ENCODE assay signal across 33 mouse cellular contexts in genomic region chr5:115070457-115070856, GRCm38 (mm10). TPM values are rescaled to one million over a fixed set of nuclear protein-coding genes. Genes with fewer than 3 reads are reported as not detected.
A peak's percentile ranks its signal among the peaks of the same experiment; 100 is the strongest.
DNase-seq lines count a peak whose midpoint lies in the region; ATAC-seq and TF ChIP-seq lines count a peak whose summit lies in the region.
"Had no signal": no experiment of that assay in that cellular context is flagged by ENCODE, and none has a peak within 500 bp of the region (broad histone marks: within the 10 kb centered on the region; RNA-seq: fewer than 3 reads in every experiment).

No protein-coding gene starts in this region.

- 95% methylated on average over 2 of the region's 2 CpGs for WGBS in heart, embryonic 12.5 days
- WGBS in liver, embryonic 16.5 days (ENCODE audit: insufficient replicate concordance): 74% methylated on average over 2 of the region's 2 CpGs
- WGBS in hindbrain, embryonic 12.5 days: 96% methylated on average over 2 of the region's 2 CpGs

- H3K4me1 ChIP-seq in heart, embryonic 12.5 days (replicated peaks): peaks cover 70% of the 10 kb centered on the region
- H3K4me1 ChIP-seq in MEL (ENCODE audit: control insufficient read depth in 1 of 2, insufficient read depth in 2 of 2, low read length in 2 of 2): peaks cover 29 to 72% of the 10 kb centered on the region in 2 experiments
- H3K4me1 ChIP-seq in liver, embryonic 16.5 days (ENCODE audit: control insufficient read depth, low read depth, low read length): peaks cover 83% of the 10 kb centered on the region
- peaks cover 5% of the 10 kb centered on the region; the same call in 1 of the 2 replicates for H3K4me1 ChIP-seq in hindbrain, embryonic 12.5 days

- DNase-seq in heart, postnatal 10 days: no peak
- peak; percentile 52 for DNase-seq in MEL (ENCODE audit: low read depth, low spot score)
- peak; percentile 74 for DNase-seq in liver
- DNase-seq in lung, adult 18-20 months: no peak
- DNase-seq: adrenal gland, adult 2 months; cerebellum, adult 8-10 months; cerebellum, postnatal 36 days; embryo, embryonic 11 days; gastrocnemius, postnatal 14 days; heart, adult 11 months; kidney, postnatal 4 days; layer of hippocampus, adult 9-11 months; right cerebral cortex, adult 18-20 months; right cerebral cortex, postnatal 4 days; thymus, adult 2 months had no signal

- no peak for TF ChIP-seq EP300 in MEL (IDR thresholded peaks at IDR 0.05; ENCODE audit: low read depth in 1 of 2, low read length in 2 of 2)

- peaks cover 9% of the 10 kb centered on the region for H3K36me3 ChIP-seq in heart, embryonic 12.5 days
- H3K36me3 ChIP-seq in MEL (ENCODE audit: control insufficient read depth in 1 of 2, insufficient read depth in 2 of 2, low read length in 2 of 2): peaks cover 0 to 72% of the 10 kb centered on the region in 2 experiments; a peak in 3 of 4 replicates
- H3K36me3 ChIP-seq in liver, embryonic 16.5 days (ENCODE audit: control insufficient read depth, insufficient read depth): peaks cover 8% of the 10 kb centered on the region
- no peaks in the 10 kb centered on the region; the same call in 1 of the 2 replicates for H3K36me3 ChIP-seq in hindbrain, embryonic 12.5 days
- H3K36me3 ChIP-seq: forebrain, embryonic 15.5 days had no signal

- intact Hi-C loops in heart, postnatal 10 days (cut with DNase I): no loop called here

- H3K27me3 ChIP-seq in heart, embryonic 12.5 days (replicated peaks): no peaks in the 10 kb centered on the region
- H3K27me3 ChIP-seq in MEL (ENCODE audit: control insufficient read depth in 1 of 2, insufficient read depth in 2 of 2, low read length in 2 of 2): no peaks in the 10 kb centered on the region
- H3K27me3 ChIP-seq in liver, embryonic 16.5 days (ENCODE audit: control insufficient read depth, insufficient read depth, low read depth, low read length): no peaks in the 10 kb centered on the region
- H3K27me3 ChIP-seq in hindbrain, embryonic 12.5 days: no peaks in the 10 kb centered on the region
- H3K27me3 ChIP-seq: forebrain, embryonic 15.5 days; heart, embryonic 15.5 days; kidney, embryonic 15.5 days; limb, embryonic 15.5 days; neural tube, embryonic 15.5 days; Patski had no signal

- H3K4me3 ChIP-seq in heart, embryonic 12.5 days: no peak overlapping the region
- H3K4me3 ChIP-seq in MEL (ENCODE audit: control insufficient read depth in 1 of 2, insufficient read depth in 1 of 2, low read depth in 2 of 2, low read length in 2 of 2): no peak overlapping the region
- no peak overlapping the region for H3K4me3 ChIP-seq in liver, embryonic 16.5 days (ENCODE audit: low read depth, low read length)
- H3K4me3 ChIP-seq in hindbrain, embryonic 12.5 days: no peak overlapping the region
- H3K4me3 ChIP-seq: forebrain, embryonic 15.5 days; heart, embryonic 15.5 days; kidney, embryonic 15.5 days; limb, embryonic 15.5 days; neural tube, embryonic 15.5 days had no signal

- H3K9me3 ChIP-seq in heart, embryonic 12.5 days (replicated peaks): no peaks in the 10 kb centered on the region
- H3K9me3 ChIP-seq in MEL (replicated peaks; ENCODE audit: insufficient read depth, low read length): no peaks in the 10 kb centered on the region
- no peaks in the 10 kb centered on the region for H3K9me3 ChIP-seq in liver, embryonic 16.5 days (replicated peaks; ENCODE audit: control insufficient read depth, low read length)
- H3K9me3 ChIP-seq in hindbrain, embryonic 12.5 days (replicated peaks): no peaks in the 10 kb centered on the region
- H3K9me3 ChIP-seq: forebrain, embryonic 15.5 days; heart, embryonic 15.5 days; kidney, embryonic 15.5 days; limb, embryonic 15.5 days; neural tube, embryonic 15.5 days had no signal

- H3K79me2 ChIP-seq in MEL (ENCODE audit: control insufficient read depth, insufficient read depth, low read length, poor library complexity): peaks cover 24% of the 10 kb centered on the region

- no peak overlapping the region for H3K9ac ChIP-seq in heart, embryonic 12.5 days
- H3K9ac ChIP-seq in MEL (ENCODE audit: control insufficient read depth, low read depth, low read length, poor library complexity, severe bottlenecking): no peak overlapping the region
- H3K9ac ChIP-seq in liver, embryonic 16.5 days (ENCODE audit: low read depth, low read length): 0 out of 2 replicates have a peak overlapping the region, but pooled peaks have one; percentile 2
- H3K9ac ChIP-seq in hindbrain, embryonic 12.5 days: no peak overlapping the region
- H3K9ac ChIP-seq: forebrain, embryonic 15.5 days; heart, embryonic 15.5 days; kidney, embryonic 15.5 days; limb, embryonic 15.5 days; neural tube, embryonic 15.5 days had no signal

- TF ChIP-seq CTCF in MEL (IDR thresholded peaks at IDR 0.05 in 2 of 3, conservative IDR thresholded peaks at IDR 0.05 in 1 of 3; ENCODE audit: control insufficient read depth in 1 of 3, insufficient read depth in 1 of 3, low read depth in 2 of 3, low read length in 3 of 3, poor library complexity in 1 of 3, severe bottlenecking in 1 of 3): no peak

- TF ChIP-seq POLR2A in MEL (IDR thresholded peaks at IDR 0.05; ENCODE audit: control insufficient read depth in 1 of 2, insufficient read depth in 1 of 2, low read depth in 1 of 2, low read length in 2 of 2, poor library complexity in 1 of 2): no peak

- 0 out of 2 replicates have a peak overlapping the region, but pooled peaks have one; percentile 28 for H3K27ac ChIP-seq in heart, embryonic 12.5 days (ENCODE audit: poor library complexity, severe bottlenecking)
- H3K27ac ChIP-seq in MEL (ENCODE audit: control insufficient read depth, low read depth, low read length): peak overlapping the region; percentile 81
- H3K27ac ChIP-seq in liver, embryonic 16.5 days (ENCODE audit: low read length): peak overlapping the region; percentile 98
- no peak overlapping the region for H3K27ac ChIP-seq in hindbrain, embryonic 12.5 days
- H3K27ac ChIP-seq: forebrain, embryonic 15.5 days; macrophage; neural tube, embryonic 15.5 days had no signal

- TF ChIP-seq RAD21 in MEL (IDR thresholded peaks at IDR 0.05; ENCODE audit: low read depth, low read length): no peak

- ATAC-seq in heart, embryonic 12.5 days (ENCODE audit: insufficient number of reproducible peaks, low FRiP score): 0 out of 2 replicates have a peak, but pooled peaks have one; percentile 46
- ATAC-seq in liver, embryonic 16.5 days (ENCODE audit: low read depth): peak; percentile 44
- no peak for ATAC-seq in hindbrain, embryonic 12.5 days (ENCODE audit: low FRiP score)
- ATAC-seq: forebrain, embryonic 15.5 days; hindbrain, embryonic 16.5 days; intestine, postnatal 0 days; lung, postnatal 0 days; Patski had no signal

- H3K4me2 ChIP-seq in heart, embryonic 12.5 days: no peak overlapping the region
- peak overlapping the region; percentile 7 for H3K4me2 ChIP-seq in liver, embryonic 16.5 days (ENCODE audit: low read depth, low read length)
- H3K4me2 ChIP-seq in hindbrain, embryonic 12.5 days (replicated peaks): no peak overlapping the region
- H3K4me2 ChIP-seq: forebrain, embryonic 15.5 days; heart, embryonic 15.5 days; kidney, embryonic 15.5 days; limb, embryonic 15.5 days; midbrain, embryonic 11.5 days; neural tube, embryonic 15.5 days had no signal

TF ChIP-seq in MEL, 35 proteins besides CTCF, POLR2A, EP300 and RAD21 (continues in another document):
- TF ChIP-seq USF2 (IDR thresholded peaks at IDR 0.05; ENCODE audit: borderline replicate concordance in 1 of 2, insufficient read depth in 1 of 2, low read depth in 1 of 2, low read length in 2 of 2) (no peak), POLR2AphosphoS5 (IDR thresholded peaks at IDR 0.05; ENCODE audit: borderline replicate concordance, low read depth, low read length) (no peak), ZMIZ1 (IDR thresholded peaks at IDR 0.05; ENCODE audit: low read depth, low read length) (no peak), SIN3A (IDR thresholded peaks at IDR 0.05; ENCODE audit: low read length) (0 out of 2 replicates have a peak, but pooled peaks have one; percentile 15), TCF12 (IDR thresholded peaks at IDR 0.05; ENCODE audit: low read depth, low read length) (no peak), SMC3 (IDR thresholded peaks at IDR 0.05; ENCODE audit: low read depth, low read length) (no peak), UBTF (IDR thresholded peaks at IDR 0.05; ENCODE audit: borderline replicate concordance, insufficient read depth, low read depth, low read length) (no peak), MYB (IDR thresholded peaks at IDR 0.05; ENCODE audit: low read depth, low read length) (no peak), MAZ (IDR thresholded peaks at IDR 0.05; ENCODE audit: low read depth, low read length) (no peak), ZNF384 (IDR thresholded peaks at IDR 0.05; ENCODE audit: low read depth, low read length) (no peak), MAX (IDR thresholded peaks at IDR 0.05; ENCODE audit: low read length) (0 out of 2 replicates have a peak, but pooled peaks have one; percentile 18)

RNA-seq across cellular contexts. Expression of gene Gm10401, which starts 27.6 kb away (rescaled TPM):
- 14.1 and 15.7 TPM in 2 replicates for polyA plus RNA-seq in heart, embryonic 12.5 days (2016; fragmentation: Nextera tagmentation; extraction: Ambion mirVana)
- total RNA-seq in heart, postnatal 10 days (2021): not detected
- 3.5 and 4.6 TPM in 2 replicates for total RNA-seq in MEL (2012; rRNA removed)
- polyA plus RNA-seq in MEL (2012; ENCODE audit: insufficient read depth in 1 of 2, insufficient read length in 2 of 2, low read depth in 1 of 2, low replicate concordance in 2 of 2, missing spikeins in 1 of 2): under 1 TPM in 1 of 2 experiments, not detected in 1; 0.56 TPM
- polyA plus RNA-seq in liver, embryonic 16.5 days (2015; fragmentation: Nextera tagmentation; extraction: Ambion mirVana): 8.1 and 8.5 TPM in 2 replicates
- 22.3 and 30.3 TPM in 2 replicates for polyA plus RNA-seq in hindbrain, embryonic 12.5 days (2016; fragmentation: Nextera tagmentation; extraction: Ambion mirVana)
- total RNA-seq: adrenal gland, adult 2 months; gastrocnemius, postnatal 14 days; hematopoietic stem cell, adult 5-6 weeks; left cerebral cortex, adult 18-20 months; left cerebral cortex, postnatal 25 days; midbrain, postnatal 0 days had no signal
- polyA plus RNA-seq: adrenal gland, adult 2 months; Patski; thymus, adult 2 months had no signal

RNA-seq across cellular contexts. Expression of gene Acads, which starts 48.7 kb away (rescaled TPM):
- 114 and 123 TPM in 2 replicates for polyA plus RNA-seq in heart, embryonic 12.5 days (2016; fragmentation: Nextera tagmentation; extraction: Ambion mirVana)
- total RNA-seq in heart, postnatal 10 days (2021): 100 to 1,000 TPM; 198 to 202 TPM
- total RNA-seq in MEL (2012; rRNA removed): 31.9 and 35.0 TPM in 2 replicates
- 10 to 100 TPM in 1 of 2 experiments, not detected in 1; 56.5 TPM for polyA plus RNA-seq in MEL (2012; ENCODE audit: insufficient read depth in 1 of 2, insufficient read length in 2 of 2, low read depth in 1 of 2, low replicate concordance in 2 of 2, missing spikeins in 1 of 2)
- polyA plus RNA-seq in liver, embryonic 16.5 days (2015; fragmentation: Nextera tagmentation; extraction: Ambion mirVana): 48.8 and 54.2 TPM in 2 replicates
- polyA plus RNA-seq in hindbrain, embryonic 12.5 days (2016; fragmentation: Nextera tagmentation; extraction: Ambion mirVana): 38.7 and 41.9 TPM in 2 replicates

RNA-seq across cellular contexts. Expression of gene Sppl3, which starts 59.5 kb away (rescaled TPM):
- 18.2 and 18.9 TPM in 2 replicates for polyA plus RNA-seq in heart, embryonic 12.5 days (2016; fragmentation: Nextera tagmentation; extraction: Ambion mirVana)
- total RNA-seq in heart, postnatal 10 days (2021): 10 to 100 TPM; 51.9 to 56.5 TPM
- 25.8 and 29.5 TPM in 2 replicates for total RNA-seq in MEL (2012; rRNA removed)
- polyA plus RNA-seq in MEL (2012; ENCODE audit: insufficient read depth in 1 of 2, insufficient read length in 2 of 2, low read depth in 1 of 2, low replicate concordance in 2 of 2, missing spikeins in 1 of 2): 10 to 100 TPM in 1 of 2 experiments, not detected in 1; 50.9 TPM
- 3.2 and 3.3 TPM in 2 replicates for polyA plus RNA-seq in liver, embryonic 16.5 days (2015; fragmentation: Nextera tagmentation; extraction: Ambion mirVana)
- polyA plus RNA-seq in hindbrain, embryonic 12.5 days (2016; fragmentation: Nextera tagmentation; extraction: Ambion mirVana): 27.5 and 31.1 TPM in 2 replicates

Comparison
In these comparisons a context has a peak if more than half of its experiments do, and no peak if none do; other contexts are left out.
1. DNase-seq: peak in MEL (single experiment) and liver (single experiment); none in heart, postnatal 10 days (0 of 2) and lung, adult 18-20 months (0 of 2).